Mouse (Mus musculus) adrenal gland (tissue): ENCODE data around the gene Ccdc138.

Experiments used
- intact Hi-C: fragments of 180-260 bp; cut with DNase I; formaldehyde crosslinking; loops from one replicate; pipeline ENCODE4 v1.15.1; 2025

The Ccdc138 gene

GRCm38 (mm10) chr10:58559901-58560300, 62.2 kb downstream of the Ccdc138 start:
- intact Hi-C loops = no loop called here

- intact Hi-C loops = no loop called here
Measured at GRCm38 (mm10) chr10:58560521-58560920, 62.8 kb downstream of the Ccdc138 start.

GRCm38 (mm10) chr10:58585427-58586223, 87.9 kb downstream of the Ccdc138 start:
- intact Hi-C loops = no loop called here

GRCm38 (mm10) chr10:58594486-58594885, 96.7 kb downstream of the Ccdc138 start:
- intact Hi-C loops = no loop called here

GRCm38 (mm10) chr10:58595197-58595596, 97.4 kb downstream of the Ccdc138 start:
- intact Hi-C loops = no loop called here

- intact Hi-C loops = no loop called here
Measured at GRCm38 (mm10) chr10:58595821-58596220, 98.1 kb downstream of the Ccdc138 start.

GRCm38 (mm10) chr10:58600151-58600550, 102.4 kb downstream of the Ccdc138 start:
- intact Hi-C loops = no loop called here

- intact Hi-C loops = no loop called here
Measured at GRCm38 (mm10) chr10:58600983-58601382, 103.2 kb downstream of the Ccdc138 start.

- intact Hi-C loops = no loop called here
Measured at GRCm38 (mm10) chr10:58601431-58601901, 103.7 kb downstream of the Ccdc138 start.

- intact Hi-C loops = no loop called here
Measured at GRCm38 (mm10) chr10:58601946-58602345, 104.2 kb downstream of the Ccdc138 start.

- intact Hi-C loops = no loop called here
Measured at GRCm38 (mm10) chr10:58604779-58605178, 107.0 kb downstream of the Ccdc138 start.

- intact Hi-C loops = no loop called here
Measured at GRCm38 (mm10) chr10:58606356-58606755, 108.6 kb downstream of the Ccdc138 start.

GRCm38 (mm10) chr10:58608858-58609257, 111.1 kb downstream of the Ccdc138 start:
- intact Hi-C loops = no loop called here

GRCm38 (mm10) chr10:58610484-58611261, 112.9 kb downstream of the Ccdc138 start:
- intact Hi-C loops = loop anchor here (10.0 kb wide), 1 partner anchor 364 kb away; no protein-coding TSS in a partner anchor

- intact Hi-C loops = loop anchor here (10.0 kb wide), 1 partner anchor 360 kb away; no protein-coding TSS in a partner anchor
Measured at GRCm38 (mm10) chr10:58614601-58615000, 116.9 kb downstream of the Ccdc138 start.

- intact Hi-C loops = loop anchor here (10.0 kb wide), 1 partner anchor 358 kb away; no protein-coding TSS in a partner anchor
Measured at GRCm38 (mm10) chr10:58616565-58616964, 118.8 kb downstream of the Ccdc138 start.

GRCm38 (mm10) chr10:58618501-58619216, 120.9 kb downstream of the Ccdc138 start:
- intact Hi-C loops = loop anchor here (10.0 kb wide), 1 partner anchor 356 kb away; no protein-coding TSS in a partner anchor

GRCm38 (mm10) chr10:58619266-58619665, 121.5 kb downstream of the Ccdc138 start:
- intact Hi-C loops = loop anchor here (10.0 kb wide), 1 partner anchor 356 kb away; no protein-coding TSS in a partner anchor

- intact Hi-C loops = no loop called here
Measured at GRCm38 (mm10) chr10:58624848-58625711, 127.3 kb downstream of the Ccdc138 start.
